Mouse (Mus musculus): ENCODE measurements at regions not wholly inside any gene's neighbourhood (a gene's known extent, or its start where the extent isn't known, plus 50 kb on each side); places are given as distances from the start of the nearest gene placed in this dataset.

DNA sequence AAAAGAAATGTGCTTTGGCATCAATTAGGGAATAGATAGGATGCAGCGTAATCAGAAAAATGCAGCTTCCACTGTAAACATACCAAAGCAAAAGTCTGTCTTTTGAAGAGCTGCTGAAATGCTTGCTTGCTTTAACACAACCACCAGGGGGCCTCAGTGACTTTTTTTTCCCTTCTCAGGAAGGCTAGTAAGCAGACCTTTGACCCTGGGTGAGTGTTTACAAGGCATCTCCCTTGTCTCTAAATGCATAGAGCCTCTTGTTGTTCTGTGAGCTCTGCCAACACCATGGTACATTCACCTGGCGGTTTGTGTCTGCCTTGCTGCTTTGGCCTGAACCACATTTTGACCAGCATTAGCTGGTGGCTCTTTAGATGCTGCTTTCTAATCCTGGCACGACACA is 191.9 kb upstream of the C9orf72 start:
- no peak for DNase-seq

DNA sequence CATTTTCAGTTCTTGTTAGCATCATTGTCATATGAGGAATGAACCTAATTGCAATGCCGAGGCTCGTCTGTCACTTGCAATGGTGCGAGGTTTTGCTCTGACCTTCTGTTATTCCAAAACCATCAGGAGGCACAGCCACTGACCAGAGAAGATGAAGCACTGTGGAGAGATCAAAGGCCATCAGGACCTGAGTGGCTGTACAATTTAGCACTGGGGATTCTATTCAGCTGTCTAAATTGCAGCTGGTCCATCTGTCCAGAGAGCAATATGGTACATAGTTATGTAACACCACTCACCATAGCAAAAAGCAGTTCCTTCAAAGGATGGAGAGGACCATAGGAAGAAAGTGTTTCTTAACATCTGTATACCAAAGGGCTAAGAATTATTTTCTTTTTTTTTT is 187.5 kb upstream of the C9orf72 start:
- peak; percentile 27 for DNase-seq

- DNase-seq, result peak; percentile 51
These were observed 179.5 kb upstream of the C9orf72 start for GRCm38 (mm10) chr4:35405301-35406006.

GRCm38 (mm10) chr4:35404068-35404467 is 178.1 kb upstream of the C9orf72 start:
- DNase-seq, result no peak

DNA sequence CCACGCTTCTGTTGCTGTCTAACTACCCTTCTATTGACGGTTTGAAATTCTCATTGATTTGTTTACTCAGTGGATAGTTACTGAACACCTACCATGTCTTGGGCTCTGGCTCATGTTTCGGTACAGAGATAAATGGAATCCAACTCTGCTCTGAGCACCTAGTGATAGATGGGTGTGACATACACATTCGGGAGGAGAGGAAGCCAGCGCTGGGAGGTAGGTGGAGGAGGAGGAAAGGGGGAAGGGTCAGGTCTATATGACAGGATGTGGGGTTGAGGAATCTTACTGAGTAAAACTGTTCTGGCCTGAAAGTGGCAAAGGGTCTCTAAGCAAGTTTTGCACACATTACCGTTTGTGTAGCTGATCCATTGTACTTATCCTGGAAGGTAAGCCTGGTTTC is 177.6 kb upstream of the C9orf72 start:
- DNase-seq, result peak; percentile 40

GRCm38 (mm10) chr4:35402376-35403133 is 176.6 kb upstream of the C9orf72 start:
- peak; percentile 42 for DNase-seq

GRCm38 (mm10) chr4:35401783-35402182 is 175.8 kb upstream of the C9orf72 start:
- no peak for DNase-seq

DNA sequence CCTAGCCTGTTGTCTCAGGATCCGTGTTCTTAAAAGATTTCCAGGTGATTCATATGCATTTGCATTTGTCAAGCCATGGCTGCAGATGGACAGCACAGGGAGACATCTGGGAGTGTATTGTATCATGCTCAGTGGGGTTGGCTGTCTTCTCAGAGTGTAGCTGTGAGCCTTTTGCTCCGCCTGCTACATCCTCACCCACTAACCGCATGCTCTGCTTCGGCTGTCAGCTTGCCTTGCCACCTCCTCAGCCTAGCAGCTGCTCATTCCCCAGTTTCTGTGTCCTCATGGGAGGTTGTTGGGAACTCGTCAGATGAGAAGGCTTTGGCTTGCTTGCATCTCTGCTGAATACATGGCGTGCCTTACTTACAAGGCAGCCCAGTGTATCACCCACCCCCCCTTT is 174.5 kb upstream of the C9orf72 start:
- DNase-seq, result no peak

GRCm38 (mm10) chr4:35395583-35395877 is 169.6 kb upstream of the C9orf72 start:
- no peak for DNase-seq

DNA sequence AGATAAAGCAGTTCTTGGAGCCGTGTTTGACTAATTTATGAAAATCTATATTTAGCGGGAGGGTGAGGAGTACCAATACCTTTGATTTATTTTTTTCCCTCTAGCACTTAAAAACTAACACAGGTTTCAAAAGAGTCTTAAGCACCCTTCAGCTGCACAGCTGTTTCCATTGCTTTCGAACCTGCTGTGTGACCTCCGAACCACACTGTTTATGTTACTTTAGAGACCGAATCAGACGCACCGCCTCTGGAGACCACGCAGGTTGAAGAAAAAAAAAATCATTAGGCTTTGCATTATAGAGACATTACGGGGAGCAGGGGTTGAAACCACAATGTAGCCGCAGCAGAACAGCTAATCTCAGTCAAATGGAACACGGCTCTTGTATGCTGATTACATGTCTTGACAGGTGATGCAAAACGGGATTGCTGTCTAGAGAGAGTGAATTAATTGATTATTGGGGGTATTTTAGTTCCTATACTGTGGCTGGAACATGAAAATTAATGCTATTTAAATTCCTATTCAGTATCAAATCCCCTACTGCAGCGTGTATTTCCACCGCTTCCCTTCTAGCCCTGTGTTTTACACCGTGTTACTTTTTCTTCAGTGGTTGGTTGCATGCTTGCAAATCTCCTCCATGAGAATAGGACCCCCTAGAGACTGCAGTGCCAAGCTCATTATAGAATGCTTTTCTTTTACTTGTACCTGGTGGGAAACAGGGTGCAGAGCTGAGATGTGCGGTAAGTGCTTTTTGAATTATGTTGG is 169.0 kb upstream of the C9orf72 start:
- peak; percentile 34 for DNase-seq

DNA sequence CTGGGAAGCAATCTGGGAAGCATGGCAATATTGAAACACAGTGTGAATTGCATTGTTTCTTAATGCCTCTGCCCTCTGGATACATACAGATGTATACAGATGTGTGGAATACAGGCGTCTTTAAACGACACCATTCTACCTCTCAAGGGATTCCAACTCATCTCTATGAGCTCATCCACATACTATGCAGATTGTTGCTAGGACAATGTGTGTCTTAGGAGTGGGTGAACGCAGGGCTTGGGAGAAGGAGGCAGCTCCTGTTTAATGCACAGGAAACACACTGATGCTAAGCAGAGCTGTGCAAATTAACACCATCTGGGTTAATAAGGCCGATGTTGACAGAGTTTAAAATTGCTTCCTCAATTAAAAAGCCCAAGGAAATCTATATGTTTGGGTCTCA is 149.8 kb upstream of the C9orf72 start:
- DNase-seq, result no peak

- peak; percentile 44 for DNase-seq
These were observed 147.4 kb upstream of the C9orf72 start for GRCm38 (mm10) chr4:35373213-35373860.

DNA sequence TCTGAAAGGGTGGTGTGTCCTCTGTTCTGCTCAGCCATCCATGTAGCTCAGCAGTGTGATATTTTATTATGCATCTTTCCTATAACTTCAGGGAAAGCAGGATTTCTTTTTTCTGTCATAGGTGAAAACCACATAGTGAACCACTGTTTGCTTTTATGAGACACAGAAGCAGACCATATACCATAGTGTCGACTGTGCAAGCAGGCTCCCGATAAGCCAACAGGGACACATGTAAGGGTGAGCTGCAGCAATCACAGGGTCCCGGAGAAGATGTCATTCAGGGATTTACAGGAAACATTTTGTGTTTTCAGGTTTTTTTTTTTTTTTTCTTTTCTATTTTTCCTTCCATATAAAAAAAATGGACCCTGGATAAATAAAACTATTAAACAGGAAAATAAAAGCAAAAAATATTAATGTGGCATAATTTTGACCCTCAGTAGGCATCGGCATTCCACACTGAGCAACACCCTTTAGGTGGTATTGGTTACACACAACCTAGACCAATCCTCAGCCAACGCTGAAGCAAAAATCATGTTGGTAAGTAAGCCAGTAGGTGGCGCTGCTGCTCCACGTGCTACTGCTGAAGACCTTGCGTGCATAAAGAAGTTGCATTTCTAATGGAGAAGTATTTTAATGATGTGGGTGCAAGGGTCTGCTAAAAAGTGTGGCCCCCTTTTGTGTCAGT is 146.7 kb upstream of the C9orf72 start:
- DNase-seq, result peak; percentile 15

DNA sequence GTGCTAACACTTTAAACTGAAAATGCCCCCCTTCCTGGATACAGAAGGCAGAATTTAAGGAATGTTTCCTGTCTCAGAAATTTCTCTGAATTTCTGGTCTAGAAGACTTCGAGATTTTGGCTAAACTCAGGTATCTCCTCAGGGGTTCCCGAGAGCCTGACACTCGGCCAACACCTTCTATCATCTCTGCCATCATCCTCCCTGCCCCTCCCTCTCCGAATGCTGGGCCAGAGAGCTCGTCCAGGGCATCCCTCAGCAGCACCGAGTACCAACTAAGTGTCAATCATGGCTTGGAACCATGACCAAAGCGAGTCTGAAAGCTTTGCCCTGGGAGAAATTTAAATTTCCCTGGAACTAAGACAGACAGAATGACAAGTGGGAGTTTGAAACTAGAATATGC is 138.2 kb upstream of the C9orf72 start:
- DNase-seq, result peak; percentile 59

GRCm38 (mm10) chr4:35362176-35362575 is 136.2 kb upstream of the C9orf72 start:
- peak; percentile 70 for DNase-seq

- no peak for DNase-seq
These were observed 133.4 kb upstream of the C9orf72 start for GRCm38 (mm10) chr4:35359376-35359775.

DNA sequence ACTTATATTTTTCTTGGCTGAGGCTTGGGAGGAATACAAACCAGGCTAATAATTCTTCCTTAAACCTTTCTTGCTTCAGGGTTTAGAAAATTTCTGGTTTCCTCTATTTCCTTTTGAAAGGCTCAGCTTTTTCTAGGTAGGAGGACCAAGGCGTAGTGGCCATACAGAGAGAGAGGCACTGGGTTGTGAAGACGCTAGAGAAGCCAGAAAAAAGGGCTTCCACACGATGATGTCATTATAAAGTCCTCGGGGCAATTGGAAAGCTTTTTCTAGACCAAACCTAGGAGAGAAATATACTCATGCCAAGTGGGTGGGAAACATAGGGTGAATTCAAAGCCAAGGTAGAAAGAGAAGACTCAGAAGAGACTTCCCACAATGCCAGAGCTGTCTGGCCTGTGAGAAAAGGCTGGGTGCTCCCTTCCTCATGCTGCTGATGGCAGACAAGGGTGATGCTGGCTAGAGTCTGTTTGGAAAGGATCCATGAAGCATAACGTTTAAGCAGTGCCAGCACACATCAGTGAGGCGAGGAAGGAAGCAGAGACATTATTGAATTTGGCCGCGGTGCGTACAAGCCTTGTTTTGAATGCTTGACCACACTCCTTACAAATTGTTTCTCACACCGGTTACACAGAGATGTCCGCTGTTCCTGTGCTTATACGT is 131.1 kb upstream of the C9orf72 start:
- peak; percentile 87 for DNase-seq

GRCm38 (mm10) chr4:35356051-35356450 is 130.1 kb upstream of the C9orf72 start:
- DNase-seq, result peak; percentile 10

- DNase-seq, result peak; percentile 85
These were observed 128.1 kb upstream of the C9orf72 start for GRCm38 (mm10) chr4:35354046-35354445.

- DNase-seq, result peak; percentile 13
These were observed 126.6 kb upstream of the C9orf72 start for GRCm38 (mm10) chr4:35352606-35353005.

- peak; percentile 67 for DNase-seq
These were observed 124.5 kb upstream of the C9orf72 start for GRCm38 (mm10) chr4:35350465-35350864.

- peak; percentile 52 for DNase-seq
These were observed 121.6 kb upstream of the C9orf72 start for GRCm38 (mm10) chr4:35347609-35348008.

Measured in heart, adult 11 months (tissue).